Mouse (Mus musculus): ENCODE measurements around the gene Igsf9. TPM values are rescaled to one million over a fixed set of nuclear protein-coding genes. Genes with fewer than 3 reads are reported as not detected.

The Igsf9 gene
- total RNA-seq, 2 experiments from 2014 or later = 6.0 to 10.6 TPM

Other genes starting within 250 kb of the Igsf9 start
- gene Atp1a4, start 223.4 kb upstream of the Igsf9 start, total RNA-seq (2021) = under 1 TPM; 0.39 to 0.45 TPM
- 10 to 100 TPM; 45.3 to 55.6 TPM for gene Igsf8, start 220.1 kb upstream of the Igsf9 start, total RNA-seq (2021)
- 10 to 100 TPM; 50.9 to 70.2 TPM for gene Atp1a2, start 183.7 kb upstream of the Igsf9 start, total RNA-seq (2021)
- under 1 TPM; 0.11 to 0.20 TPM for gene Kcnj9, start 152.5 kb upstream of the Igsf9 start, total RNA-seq (2021)
- 1 to 10 TPM; 1.8 to 4.5 TPM for gene Kcnj10, start 140.6 kb upstream of the Igsf9 start, total RNA-seq (2021)
- 10 to 100 TPM; 18.1 to 19.9 TPM for gene Pigm, start 105.2 kb upstream of the Igsf9 start, total RNA-seq (2021)
- gene Slamf9, start 6.4 kb upstream of the Igsf9 start, total RNA-seq (2021) = 1 to 10 TPM; 1.1 to 1.2 TPM
- 100 to 1,000 TPM; 143 to 153 TPM for gene Tagln2, start 18.3 kb downstream of the Igsf9 start, total RNA-seq (2021)
- 1 to 10 TPM; 2.0 to 2.1 TPM for gene Cfap45, start 39.0 kb downstream of the Igsf9 start, total RNA-seq (2021)
- gene Vsig8, start 74.2 kb downstream of the Igsf9 start, total RNA-seq (2021) = under 1 TPM in 1 of 2 experiments, not detected in 1; 0.17 TPM
- under 1 TPM; 0.25 to 0.28 TPM for gene Slamf8, start 108.8 kb downstream of the Igsf9 start, total RNA-seq (2021)
- not detected for gene Fcrl6, start 120.8 kb downstream of the Igsf9 start, total RNA-seq (2021)
- 1 to 10 TPM; 7.1 to 7.8 TPM for gene Dusp23, start 151.2 kb downstream of the Igsf9 start, total RNA-seq (2021)
- gene Crp, start 216.3 kb downstream of the Igsf9 start, total RNA-seq (2021) = 10 to 100 TPM in 1 of 2 experiments, under 1 TPM in 1; 0.45 to 10.9 TPM

Data from adrenal gland, postnatal 4 days (tissue).